Mouse (Mus musculus) heart, embryonic 10.5 days (tissue): Measurements from ENCODE around the gene Sox2. TPM values are rescaled to one million over a fixed set of nuclear protein-coding genes. Genes with fewer than 3 reads are reported as not detected.
A peak's percentile ranks its signal among the peaks of the same experiment; 100 is the strongest.

Experiments used
- DNase-seq: peaks from one replicate; pipeline ENCODE4 v3.0.0-alpha.2; 2017; ENCODE audit warnings: low spot score
- H3K27ac ChIP-seq: fragments of 300-500 bp; sonication (generic); 2 replicates; pipeline ENCODE4 v1.5.1; 2016; ENCODE audit warnings: mild to moderate bottlenecking
- H3K27me3 ChIP-seq: fragments of 300-500 bp; sonication (generic); 2 replicates; pipeline ENCODE4 v1.6.1; 2016; ENCODE audit warnings: mild to moderate bottlenecking; ENCODE audit not compliant: poor library complexity, insufficient read depth, severe bottlenecking
- H3K36me3 ChIP-seq: fragments of 300-500 bp; sonication (generic); 2 replicates; pipeline ENCODE4 v1.6.1; 2016; ENCODE audit warnings: mild to moderate bottlenecking, moderate library complexity
- H3K4me1 ChIP-seq: fragments of 300-500 bp; sonication (generic); 2 replicates; pipeline ENCODE4 v1.6.1; 2016; ENCODE audit warnings: mild to moderate bottlenecking
- H3K4me3 ChIP-seq: fragments of 300-500 bp; sonication (generic); 2 replicates; pipeline ENCODE4 v1.5.1; 2016; ENCODE audit warnings: mild to moderate bottlenecking, moderate library complexity
- H3K9me3 ChIP-seq: fragments of 300-500 bp; sonication (generic); 2 replicates; pipeline ENCODE4 v1.6.1; 2016; ENCODE audit warnings: mild to moderate bottlenecking, moderate library complexity
- WGBS: fragments of 180-500 bp; shearing (Covaris S2); methylation state at CpG from one replicate; pipeline ENCODE4 v1.1.7; 2016; 5-methylcytosine and 5-hydroxymethylcytosine counted together
- polyA plus RNA-seq: library from polyadenylated mRNA; unstranded; fragments of >200 nt; fragmentation: Nextera tagmentation; extraction: Ambion mirVana; gene quantifications from 2 replicates; pipeline ENCODE4 v1.2.1, GENCODE M21; 2016

Gene Sox2
- polyA plus RNA-seq, 1 experiment from 2014 or later: 0.77 TPM

- Histone ChIP-seq H3K4me3 (no peak overlapping the region), H3K9me3 (no peaks in the 10 kb centered on the region), H3K36me3 (no peaks in the 10 kb centered on the region), H3K27me3 (peaks cover 84% of the 10 kb centered on the region), H3K4me1 (no peaks in the 10 kb centered on the region), H3K27ac (no peak overlapping the region)
- DNase-seq: no peak
- WGBS: 5% methylated on average over 23 of the region's 23 CpGs
These were observed 6.9 kb downstream of the Sox2 start for GRCm38 (mm10) chr3:34656813-34657700.

GRCm38 (mm10) chr3:34657701-34658090 is 7.5 kb downstream of the Sox2 start:
- 33% methylated on average over 2 of the region's 2 CpGs for WGBS
- H3K9me3 ChIP-seq: no peaks in the 10 kb centered on the region
- H3K36me3 ChIP-seq: no peaks in the 10 kb centered on the region
- DNase-seq: no peak
- no peaks in the 10 kb centered on the region for H3K4me1 ChIP-seq
- peaks cover 90% of the 10 kb centered on the region for H3K27me3 ChIP-seq
- no peak overlapping the region for H3K4me3 ChIP-seq
- no peak overlapping the region for H3K27ac ChIP-seq

GRCm38 (mm10) chr3:34658241-34658965 is 8.2 kb downstream of the Sox2 start:
- no peaks in the 10 kb centered on the region for H3K36me3 ChIP-seq
- peaks cover 3% of the 10 kb centered on the region for H3K4me1 ChIP-seq
- H3K4me3 ChIP-seq: no peak overlapping the region

DNA sequence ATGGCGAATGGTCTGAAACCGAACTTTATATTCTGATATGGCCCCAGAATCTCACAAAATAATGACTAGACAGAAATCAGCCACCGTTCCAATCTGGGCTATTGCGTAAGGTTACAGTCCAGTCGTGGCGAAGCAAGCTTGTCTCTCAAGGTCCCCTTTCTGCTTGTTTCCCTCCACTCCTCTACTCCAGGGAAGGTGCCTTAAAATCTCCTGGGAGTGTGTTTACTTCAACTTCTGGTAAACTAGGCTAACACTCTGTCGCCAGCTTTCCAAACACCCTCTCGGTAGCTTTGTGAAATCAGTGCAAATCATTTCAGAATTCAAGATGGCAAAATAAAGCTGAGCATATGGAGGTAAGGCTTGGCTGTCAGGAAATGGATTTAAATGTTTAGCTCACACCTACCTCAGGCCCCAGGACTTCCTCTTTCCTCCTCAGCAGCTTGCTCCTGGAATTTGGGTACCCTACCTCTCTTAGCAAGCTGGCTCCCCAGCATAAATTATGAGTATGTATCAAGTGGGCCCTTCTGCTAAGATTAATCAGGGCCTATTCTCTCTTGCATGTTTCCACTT is 8.8 kb downstream of the Sox2 start:
- DNase-seq: no peak
- H3K27ac ChIP-seq: no peak overlapping the region
- WGBS: 44% methylated on average over 8 of the region's 8 CpGs
- H3K4me1 ChIP-seq: peaks cover 10% of the 10 kb centered on the region
- H3K36me3 ChIP-seq: no peaks in the 10 kb centered on the region
- no peak overlapping the region for H3K4me3 ChIP-seq
- peaks cover 99% of the 10 kb centered on the region for H3K27me3 ChIP-seq
- no peaks in the 10 kb centered on the region for H3K9me3 ChIP-seq

More at GRCm38 (mm10) chr3:34658241-34658965, 8.2 kb downstream of the Sox2 start:
- 39% methylated on average over 7 of the region's 7 CpGs for WGBS
- no peak for DNase-seq
- peaks cover 97% of the 10 kb centered on the region for H3K27me3 ChIP-seq
- no peak overlapping the region for H3K27ac ChIP-seq
- H3K9me3 ChIP-seq: no peaks in the 10 kb centered on the region

DNA sequence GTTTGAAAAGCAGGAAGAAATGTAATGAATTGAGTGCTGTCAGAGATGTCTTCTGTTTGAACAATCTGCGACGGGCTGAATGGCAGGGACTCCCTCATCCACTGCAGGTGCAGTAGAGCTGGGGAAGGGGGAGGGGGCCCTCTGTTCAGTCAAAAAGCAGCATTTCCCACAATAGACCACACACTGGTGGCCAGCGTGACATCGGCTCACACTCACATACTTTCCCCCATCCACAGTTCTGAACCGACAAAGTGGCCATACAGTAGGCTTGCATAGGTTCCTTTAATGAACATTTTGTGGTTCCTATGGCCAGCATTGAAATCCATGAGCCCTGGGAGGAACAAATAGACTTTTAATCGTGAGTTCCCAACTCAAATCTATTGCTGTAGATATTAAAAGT is 9.7 kb downstream of the Sox2 start:
- peaks cover 17% of the 10 kb centered on the region for H3K4me1 ChIP-seq

DNA sequence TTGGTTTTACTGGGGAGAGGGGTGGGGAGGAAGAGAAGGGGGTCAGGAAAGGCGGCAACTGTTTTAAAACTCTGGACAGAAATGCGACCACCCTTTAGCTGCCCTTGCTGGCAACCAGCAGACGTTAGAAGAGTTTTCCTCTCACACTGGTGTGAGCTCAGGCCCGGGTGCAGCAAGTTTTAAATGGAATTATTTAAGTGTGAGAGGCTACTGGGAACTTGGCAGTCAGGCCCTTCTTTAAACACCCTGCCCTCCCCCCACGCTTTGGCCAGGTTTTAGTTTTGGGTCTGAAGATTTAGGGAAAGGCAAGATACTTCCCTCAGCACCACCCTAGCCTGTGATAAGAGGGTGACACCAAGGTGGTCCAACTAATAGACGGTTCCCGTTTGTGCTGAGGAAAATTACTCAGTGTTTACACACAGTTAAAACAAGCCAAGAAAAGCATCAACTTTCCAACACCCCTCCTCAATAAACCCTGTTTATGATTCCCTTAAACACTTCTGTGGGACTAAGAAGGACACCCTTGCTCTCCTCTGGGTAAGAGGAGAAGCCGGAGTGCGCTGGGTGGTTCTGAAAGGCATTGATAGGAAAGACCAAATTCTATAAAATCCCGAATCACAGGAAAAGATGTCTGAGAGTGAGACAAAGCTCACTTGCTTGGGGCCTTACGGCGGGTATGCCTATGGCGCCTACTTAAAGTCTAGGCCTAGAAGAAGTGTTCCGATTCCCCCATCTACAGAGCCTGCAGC is 10.5 kb downstream of the Sox2 start:
- Histone ChIP-seq H3K27ac (no peak overlapping the region), H3K27me3 (peaks cover 98% of the 10 kb centered on the region), H3K9me3 (no peaks in the 10 kb centered on the region), H3K36me3 (no peaks in the 10 kb centered on the region), H3K4me1 (peaks cover 20% of the 10 kb centered on the region), H3K4me3 (no peak overlapping the region)
- WGBS: 4% methylated on average over 14 of the region's 14 CpGs
- DNase-seq: no peak

More for the DNA sequence above, 9.7 kb downstream of the Sox2 start:
- Histone ChIP-seq H3K27me3 (peaks cover 99% of the 10 kb centered on the region), H3K27ac (no peak overlapping the region), H3K36me3 (no peaks in the 10 kb centered on the region), H3K4me3 (no peak overlapping the region), H3K9me3 (no peaks in the 10 kb centered on the region)
- WGBS: 9% methylated on average over 6 of the region's 6 CpGs
- DNase-seq: no peak

DNA sequence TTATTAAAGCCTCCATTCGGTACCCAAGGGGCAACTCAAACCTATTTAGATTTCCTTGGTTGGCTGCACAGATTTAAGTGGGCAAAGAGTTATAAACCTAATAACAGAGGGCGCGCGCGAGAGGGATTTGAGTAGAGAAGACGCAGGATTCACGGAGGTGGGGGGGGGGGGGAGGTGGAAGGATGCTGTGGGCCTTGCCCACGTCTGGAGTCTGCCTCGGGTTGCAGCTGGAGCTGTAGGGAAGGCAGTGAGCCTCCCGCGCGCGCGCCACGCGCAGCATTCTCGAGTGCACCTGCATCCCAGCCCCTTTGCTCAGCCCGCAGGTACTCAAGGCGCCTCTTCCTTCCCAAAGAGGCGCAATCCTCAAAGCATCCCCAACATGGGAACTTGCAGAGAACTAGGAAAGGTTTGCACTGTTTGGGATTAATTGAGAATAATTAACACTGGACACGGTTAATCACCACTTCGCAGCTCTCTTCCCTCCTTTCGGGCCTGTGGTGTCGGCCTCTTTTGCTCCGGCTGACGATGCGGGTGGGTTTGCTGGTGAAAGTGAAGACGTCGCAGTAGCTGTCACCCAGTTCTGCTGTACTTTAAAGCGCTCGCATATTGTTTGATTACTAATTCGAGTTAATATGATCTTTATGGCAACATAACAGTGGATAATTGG is 11.3 kb downstream of the Sox2 start:
- H3K4me3 ChIP-seq: no peak overlapping the region
- no peaks in the 10 kb centered on the region for H3K9me3 ChIP-seq
- DNase-seq: no peak
- H3K36me3 ChIP-seq: no peaks in the 10 kb centered on the region
- no peak overlapping the region for H3K27ac ChIP-seq
- peaks cover 20% of the 10 kb centered on the region for H3K4me1 ChIP-seq
- peaks cover 98% of the 10 kb centered on the region for H3K27me3 ChIP-seq
- WGBS: 3% methylated on average over 32 of the region's 32 CpGs

DNA sequence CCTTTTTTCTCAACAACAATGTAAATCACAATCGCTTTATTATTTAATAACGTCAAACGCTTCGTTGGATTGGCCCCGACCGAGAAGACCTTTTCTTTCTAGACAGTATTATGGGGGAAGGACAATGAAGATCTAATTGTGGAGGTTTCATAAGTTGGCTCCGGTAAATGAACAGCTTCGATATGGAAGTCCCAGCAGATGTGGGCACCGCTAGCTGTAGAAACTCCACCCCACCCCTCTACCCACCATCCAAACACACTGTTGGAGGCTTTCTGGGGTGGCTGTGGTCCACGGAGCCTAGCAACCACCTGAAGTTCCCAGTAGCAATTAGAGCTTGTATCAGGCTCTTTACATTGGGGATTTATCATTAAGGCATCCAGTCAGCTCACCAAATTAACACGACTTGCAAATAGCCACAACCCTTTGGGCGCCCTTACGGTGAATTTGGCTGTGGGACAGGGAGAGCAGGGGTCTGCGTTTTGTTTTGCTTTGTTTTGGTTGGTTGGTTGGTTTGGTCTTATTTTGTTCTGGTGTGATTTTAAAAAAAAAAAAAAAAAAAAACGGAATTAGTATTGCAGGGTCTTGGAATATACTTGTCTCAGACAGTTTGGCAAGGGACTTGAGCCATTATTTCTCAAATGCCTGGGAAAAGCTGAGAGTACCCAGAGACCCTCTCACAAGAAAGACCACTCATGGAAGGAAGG is 12.0 kb downstream of the Sox2 start:
- 4% methylated on average over 15 of the region's 15 CpGs for WGBS
- peaks cover 98% of the 10 kb centered on the region for H3K27me3 ChIP-seq
- no peak for DNase-seq
- no peaks in the 10 kb centered on the region for H3K9me3 ChIP-seq
- no peak overlapping the region for H3K27ac ChIP-seq
- no peaks in the 10 kb centered on the region for H3K36me3 ChIP-seq
- peaks cover 20% of the 10 kb centered on the region for H3K4me1 ChIP-seq
- H3K4me3 ChIP-seq: no peak overlapping the region

- Histone ChIP-seq H3K36me3 (no peaks in the 10 kb centered on the region), H3K4me1 (peaks cover 20% of the 10 kb centered on the region), H3K27ac (no peak overlapping the region), H3K27me3 (peaks cover 98% of the 10 kb centered on the region), H3K9me3 (no peaks in the 10 kb centered on the region), H3K4me3 (peak overlapping the region; percentile 50)
- 1% methylated on average over 53 of the region's 53 CpGs for WGBS
- DNase-seq: no peak
These were observed 12.8 kb downstream of the Sox2 start for GRCm38 (mm10) chr3:34662712-34663655.

DNA sequence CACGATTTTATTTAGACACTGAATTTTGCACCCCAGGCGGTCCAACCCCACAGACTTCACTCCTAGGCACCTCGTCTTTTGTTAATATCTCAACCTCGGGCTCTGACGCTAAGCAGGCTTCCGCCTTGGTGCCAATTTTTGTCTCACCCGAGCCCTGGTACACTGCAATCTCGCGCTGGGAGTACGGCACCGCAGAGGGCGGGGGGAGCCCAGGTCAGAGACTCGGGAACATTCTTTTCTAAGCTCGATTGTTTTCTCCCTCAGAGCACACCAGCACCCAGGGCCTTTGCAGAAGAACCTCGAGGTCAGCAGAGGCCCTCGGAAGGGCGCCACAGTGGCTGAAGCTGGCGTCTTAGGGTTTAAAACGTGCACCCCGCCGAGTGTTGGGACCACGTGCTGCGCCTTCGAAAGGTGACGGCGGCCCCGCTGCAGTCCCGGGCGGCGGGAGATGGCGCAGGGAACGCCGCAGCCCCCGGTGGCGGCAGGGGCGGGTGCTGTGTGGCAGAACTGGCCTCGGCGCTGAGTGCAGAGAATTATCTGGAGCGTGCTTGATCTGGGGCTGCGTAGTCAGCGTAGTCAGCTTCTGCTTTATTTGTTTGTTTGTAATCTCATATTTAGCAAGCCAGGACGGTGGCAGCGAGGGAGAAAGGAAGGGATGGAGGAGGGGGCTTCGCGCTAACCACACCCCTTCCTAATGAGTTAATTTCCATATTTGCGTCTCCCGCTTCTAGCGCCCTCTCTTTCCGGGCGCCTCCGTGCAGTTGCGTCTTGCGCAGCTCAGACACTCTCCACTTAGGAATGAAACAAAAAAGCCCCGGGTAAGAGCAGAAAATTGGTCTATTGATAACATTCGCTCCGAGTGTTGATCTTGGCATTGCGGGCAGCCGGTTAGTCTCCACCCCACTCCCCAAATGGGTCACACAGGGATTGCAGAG is 13.8 kb downstream of the Sox2 start:
- Histone ChIP-seq H3K4me1 (peaks cover 20% of the 10 kb centered on the region), H3K36me3 (no peaks in the 10 kb centered on the region), H3K27ac (no peak overlapping the region), H3K27me3 (peaks cover 98% of the 10 kb centered on the region), H3K9me3 (no peaks in the 10 kb centered on the region), H3K4me3 (peak overlapping the region; percentile 50)
- under 1% methylated on average over 58 of the region's 58 CpGs for WGBS
- DNase-seq: no peak
